Mouse (Mus musculus): ENCODE results near the gene Gucy2f. TPM values are rescaled to one million over a fixed set of nuclear protein-coding genes. Genes with fewer than 3 reads are reported as not detected.
"Not testable (repeated sequence)": the region's sequence is repeated elsewhere in the genome, so short reads cannot be mapped to it uniquely, and the experiment has no call there.

Gene Gucy2f
- 0.04 and 0.06 TPM in 2 replicates for polyA plus RNA-seq (2014; fragmentation: Nextera tagmentation; extraction: Ambion mirVana)

- Histone ChIP-seq H3K27me3 (ENCODE audit: control insufficient read depth, insufficient read depth, low read length) (no peaks in the 10 kb centered on the region), H3K27ac (ENCODE audit: low read depth, low read length) (no peak within 1 kb of the TSS), H3K9me3 (ENCODE audit: control insufficient read depth, low read length) (no peaks in the 10 kb centered on the region), H3K36me3 (ENCODE audit: control insufficient read depth, insufficient read depth, low read length) (no peaks in the 10 kb centered on the region), H3K9ac (replicated peaks; ENCODE audit: low read depth, low read length) (no peak within 1 kb of the TSS), H3K4me1 (ENCODE audit: control insufficient read depth, insufficient read depth, low read length) (no peaks in the 10 kb centered on the region), H3K4me3 (ENCODE audit: low read depth, low read length) (no peak within 1 kb of the TSS), H3K4me2 (ENCODE audit: low read depth, low read length) (no peak within 1 kb of the TSS)
- no peak for ATAC-seq (ENCODE audit: low read depth)
- WGBS, result 73% methylated on average over 5 of the region's 5 CpGs
Measured at GRCm38 (mm10) chrX:142196831-142197230, at the start of gene Gucy2f. Gucy2f (minus strand) TSS chrX:142196931.

GRCm38 (mm10) chrX:142245682-142246327 lies 49.1 kb upstream of the Gucy2f start:
- no peak overlapping the region for H3K27ac ChIP-seq (ENCODE audit: low read depth, low read length)
- 78% methylated on average over 5 of the region's 5 CpGs for WGBS
- ATAC-seq (ENCODE audit: low read depth), result no peak

GRCm38 (mm10) chrX:142237101-142237500 lies 40.4 kb upstream of the Gucy2f start:
- Histone ChIP-seq H3K4me1 (ENCODE audit: control insufficient read depth, insufficient read depth, low read length) (no peaks in the 10 kb centered on the region), H3K36me3 (ENCODE audit: control insufficient read depth, insufficient read depth, low read length) (no peaks in the 10 kb centered on the region), H3K27ac (ENCODE audit: low read depth, low read length) (no peak overlapping the region), H3K9ac (replicated peaks; ENCODE audit: low read depth, low read length) (no peak overlapping the region), H3K9me3 (ENCODE audit: control insufficient read depth, low read length) (no peaks in the 10 kb centered on the region), H3K4me3 (ENCODE audit: low read depth, low read length) (no peak overlapping the region), H3K4me2 (ENCODE audit: low read depth, low read length) (no peak overlapping the region), H3K27me3 (ENCODE audit: control insufficient read depth, insufficient read depth, low read length) (no peaks in the 10 kb centered on the region)
- ATAC-seq (ENCODE audit: low read depth), result no peak
- 61% methylated on average over 2 of the region's 2 CpGs for WGBS

More at GRCm38 (mm10) chrX:142245682-142246327, 49.1 kb upstream of the Gucy2f start:
- Histone ChIP-seq H3K9me3 (ENCODE audit: control insufficient read depth, low read length) (no peaks in the 10 kb centered on the region), H3K27me3 (ENCODE audit: control insufficient read depth, insufficient read depth, low read length) (no peaks in the 10 kb centered on the region), H3K4me1 (ENCODE audit: control insufficient read depth, insufficient read depth, low read length) (no peaks in the 10 kb centered on the region), H3K4me3 (ENCODE audit: low read depth, low read length) (no peak overlapping the region), H3K9ac (replicated peaks; ENCODE audit: low read depth, low read length) (no peak overlapping the region), H3K4me2 (ENCODE audit: low read depth, low read length) (no peak overlapping the region), H3K36me3 (ENCODE audit: control insufficient read depth, insufficient read depth, low read length) (no peaks in the 10 kb centered on the region)

- H3K4me1 ChIP-seq (ENCODE audit: control insufficient read depth, insufficient read depth, low read length); H3K36me3 ChIP-seq (ENCODE audit: control insufficient read depth, insufficient read depth, low read length); H3K4me3 ChIP-seq (ENCODE audit: low read depth, low read length); H3K9me3 ChIP-seq (ENCODE audit: control insufficient read depth, low read length); H3K9ac ChIP-seq (replicated peaks; ENCODE audit: low read depth, low read length); ATAC-seq (ENCODE audit: low read depth); H3K4me2 ChIP-seq (ENCODE audit: low read depth, low read length); H3K27ac ChIP-seq (ENCODE audit: low read depth, low read length); H3K27me3 ChIP-seq (ENCODE audit: control insufficient read depth, insufficient read depth, low read length): not testable (repeated sequence)
- 89% methylated on average over 1 of the region's 1 CpGs for WGBS
Measured at GRCm38 (mm10) chrX:142236146-142236545, 39.4 kb upstream of the Gucy2f start.

DNA sequence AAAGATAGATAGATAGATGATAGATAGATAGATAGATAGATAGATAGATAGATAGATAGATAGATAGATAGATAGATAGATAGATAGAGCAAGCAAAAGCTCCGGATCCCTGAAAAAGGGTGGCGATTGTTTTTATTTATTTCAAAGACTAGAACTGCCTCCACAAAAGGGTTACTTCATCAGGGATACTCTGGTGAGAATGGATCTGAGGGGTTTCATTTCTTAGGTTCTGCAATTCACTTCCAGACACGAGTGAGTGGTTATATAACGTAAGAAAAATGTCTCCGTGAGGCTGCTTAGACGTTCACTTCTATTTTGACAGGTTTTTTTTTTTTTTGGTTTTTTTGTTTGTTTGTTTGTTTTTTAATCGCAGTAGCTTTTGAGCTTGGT lies 32.0 kb upstream of the Gucy2f start:
- peak overlapping the region; percentile 25 for H3K4me2 ChIP-seq (ENCODE audit: low read depth, low read length)
- no peaks in the 10 kb centered on the region for H3K9me3 ChIP-seq (ENCODE audit: control insufficient read depth, low read length)
- H3K4me3 ChIP-seq (ENCODE audit: low read depth, low read length), result peak overlapping the region; percentile 43
- ATAC-seq (ENCODE audit: low read depth), result peak; percentile 45; the same call in 1 of the 2 replicates
- H3K27ac ChIP-seq (ENCODE audit: low read depth, low read length), result no peak overlapping the region
- H3K4me1 ChIP-seq (ENCODE audit: control insufficient read depth, insufficient read depth, low read length), result no peaks in the 10 kb centered on the region
- H3K36me3 ChIP-seq (ENCODE audit: control insufficient read depth, insufficient read depth, low read length), result no peaks in the 10 kb centered on the region
- no peaks in the 10 kb centered on the region for H3K27me3 ChIP-seq (ENCODE audit: control insufficient read depth, insufficient read depth, low read length)
- WGBS, result 30% methylated on average over 7 of the region's 7 CpGs
- peak overlapping the region; percentile 16; the same call in 1 of the 2 replicates for H3K9ac ChIP-seq (replicated peaks; ENCODE audit: low read depth, low read length)

- Histone ChIP-seq H3K36me3 (ENCODE audit: control insufficient read depth, insufficient read depth, low read length) (no peaks in the 10 kb centered on the region), H3K4me2 (ENCODE audit: low read depth, low read length) (peak overlapping the region; percentile 38)
- 18% methylated on average over 29 of the region's 42 CpGs for WGBS
Measured at GRCm38 (mm10) chrX:142228055-142228768, 31.5 kb upstream of the Gucy2f start.

DNA sequence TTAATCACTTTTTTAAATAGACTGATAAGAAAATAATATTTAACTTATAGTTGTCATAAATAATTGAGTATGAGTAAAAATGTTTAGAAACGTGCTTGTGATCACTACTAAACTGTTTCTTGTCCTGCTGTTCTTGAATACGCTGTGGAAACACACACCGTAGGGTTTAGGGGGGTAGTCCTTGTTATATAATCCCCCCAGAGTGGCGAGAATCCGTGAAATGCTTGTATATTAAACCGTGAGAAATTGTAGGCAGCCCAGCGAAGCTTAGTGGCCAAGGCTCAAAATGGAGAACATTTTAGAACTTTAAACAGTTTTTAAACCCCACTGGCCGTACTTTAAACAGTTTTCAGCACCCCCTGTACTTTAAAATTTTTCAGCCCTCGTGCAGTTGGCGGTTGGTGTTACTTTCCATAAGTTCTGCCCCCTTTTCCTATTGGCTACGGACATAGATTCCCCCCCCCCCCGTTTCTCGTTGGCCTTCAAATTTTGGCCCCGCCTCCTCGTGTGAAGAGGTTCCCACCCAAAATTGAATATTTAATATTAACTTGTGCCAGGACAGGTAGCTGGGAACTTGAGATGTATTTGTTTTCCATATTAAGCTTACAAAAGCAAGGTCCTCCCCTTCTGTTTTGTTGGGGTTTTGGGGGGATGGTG lies 30.8 kb upstream of the Gucy2f start:
- H3K36me3 ChIP-seq (ENCODE audit: control insufficient read depth, insufficient read depth, low read length), result no peaks in the 10 kb centered on the region
- peak overlapping the region; percentile 43 for H3K4me3 ChIP-seq (ENCODE audit: low read depth, low read length)
- H3K4me2 ChIP-seq (ENCODE audit: low read depth, low read length), result peak overlapping the region; percentile 38
- ATAC-seq (ENCODE audit: low read depth), result peak; percentile 36
- H3K9me3 ChIP-seq (ENCODE audit: control insufficient read depth, low read length), result no peaks in the 10 kb centered on the region
- H3K27ac ChIP-seq (ENCODE audit: low read depth, low read length), result no peak overlapping the region
- no peaks in the 10 kb centered on the region for H3K27me3 ChIP-seq (ENCODE audit: control insufficient read depth, insufficient read depth, low read length)
- 23% methylated on average over 15 of the region's 15 CpGs for WGBS
- no peak overlapping the region; the same call in 1 of the 2 replicates for H3K9ac ChIP-seq (replicated peaks; ENCODE audit: low read depth, low read length)
- H3K4me1 ChIP-seq (ENCODE audit: control insufficient read depth, insufficient read depth, low read length), result no peaks in the 10 kb centered on the region

More at GRCm38 (mm10) chrX:142228055-142228768, 31.5 kb upstream of the Gucy2f start:
- peak; percentile 99 for ATAC-seq (ENCODE audit: low read depth)
- Histone ChIP-seq H3K9ac (replicated peaks; ENCODE audit: low read depth, low read length) (peak overlapping the region; percentile 28; the same call in 1 of the 2 replicates), H3K27me3 (ENCODE audit: control insufficient read depth, insufficient read depth, low read length) (no peaks in the 10 kb centered on the region), H3K4me1 (ENCODE audit: control insufficient read depth, insufficient read depth, low read length) (no peaks in the 10 kb centered on the region), H3K4me3 (ENCODE audit: low read depth, low read length) (peak overlapping the region; percentile 43), H3K9me3 (ENCODE audit: control insufficient read depth, low read length) (no peaks in the 10 kb centered on the region), H3K27ac (ENCODE audit: low read depth, low read length) (peak overlapping the region; percentile 79)

DNA sequence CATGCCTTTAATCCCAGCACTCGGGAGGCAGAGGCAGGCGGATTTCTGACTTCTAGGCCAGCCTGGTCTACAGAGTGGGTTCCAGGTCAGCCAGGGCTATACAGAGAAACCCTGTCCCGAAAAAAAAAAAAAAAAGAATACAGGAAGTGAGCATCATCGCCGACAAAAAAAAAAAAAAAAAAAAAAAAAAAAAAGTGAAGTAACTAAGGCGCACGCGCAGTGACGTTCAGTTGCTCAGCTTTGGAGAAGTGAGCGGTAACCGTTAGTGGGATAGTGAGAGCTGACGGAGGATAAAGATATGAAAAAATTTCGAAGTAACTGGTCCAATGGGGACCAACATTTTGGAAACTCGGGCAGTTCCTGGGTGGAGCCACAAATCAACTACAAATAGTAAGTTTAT lies 29.8 kb upstream of the Gucy2f start, which contains the start of gene Nxt2:
Gene Nxt2, plus strand, starts transcription at position 229 of the 400 bp plus-strand sequence.
- ATAC-seq (ENCODE audit: low read depth), result no peak
- 86% methylated on average over 14 of the region's 14 CpGs for WGBS
- H3K27me3 ChIP-seq (ENCODE audit: control insufficient read depth, insufficient read depth, low read length), result no peaks in the 10 kb centered on the region

More for the DNA sequence above, 29.8 kb upstream of the Gucy2f start, which contains the start of gene Nxt2:
- Histone ChIP-seq H3K27ac (ENCODE audit: low read depth, low read length) (no peak within 1 kb of the TSS), H3K4me1 (ENCODE audit: control insufficient read depth, insufficient read depth, low read length) (no peaks in the 10 kb centered on the region), H3K4me2 (ENCODE audit: low read depth, low read length) (peak within 1 kb of the TSS; percentile 38), H3K4me3 (ENCODE audit: low read depth, low read length) (peak within 1 kb of the TSS; percentile 43; the same call in 1 of the 2 replicates), H3K36me3 (ENCODE audit: control insufficient read depth, insufficient read depth, low read length) (no peaks in the 10 kb centered on the region), H3K9ac (replicated peaks; ENCODE audit: low read depth, low read length) (no peak within 1 kb of the TSS), H3K9me3 (ENCODE audit: control insufficient read depth, low read length) (no peaks in the 10 kb centered on the region)
